Mouse (Mus musculus) small intestine, adult 2 months (tissue): ENCODE results near the gene Ypel3. TPM values are rescaled to one million over a fixed set of nuclear protein-coding genes. Genes with fewer than 3 reads are reported as not detected.

ENCODE experiments used
- H3K27ac ChIP-seq: fragments of 200-500 bp; 2 replicates; pipeline ENCODE4 v1.5.1; 2012; ENCODE audit warnings: low read depth, low read length, control low read depth, inconsistent platforms; ENCODE audit not compliant: insufficient read depth
- H3K27me3 ChIP-seq: fragments of 200-500 bp; 2 replicates; pipeline ENCODE4 v1.6.1; 2012; ENCODE audit warnings: mild to moderate bottlenecking, moderate library complexity, low read length, inconsistent platforms; ENCODE audit not compliant: control insufficient read depth, insufficient read depth
- H3K36me3 ChIP-seq: fragments of 200-500 bp; 2 replicates; pipeline ENCODE4 v1.6.1; 2012; ENCODE audit warnings: mild to moderate bottlenecking, low read length, control low read depth, inconsistent platforms; ENCODE audit not compliant: control insufficient read depth, insufficient read depth
- H3K4me1 ChIP-seq: fragments of 200-500 bp; 2 replicates; pipeline ENCODE4 v1.6.1; 2012; ENCODE audit warnings: low read length, inconsistent platforms, mixed read lengths; ENCODE audit not compliant: control insufficient read depth, insufficient read depth, insufficient read length
- H3K4me3 ChIP-seq: fragments of 200-500 bp; 2 replicates; pipeline ENCODE4 v1.5.1; 2012; ENCODE audit warnings: low read depth, mild to moderate bottlenecking, control low read depth, inconsistent platforms, low read length, moderate library complexity
- CTCF ChIP-seq: fragments of 200-500 bp; IDR thresholded peaks from 2 replicates; pipeline ENCODE4 v1.5.1; 2012; ENCODE audit warnings: low read depth, mild to moderate bottlenecking, control low read depth, inconsistent platforms, low read length, moderate library complexity, mixed read lengths; ENCODE audit not compliant: insufficient replicate concordance, insufficient read length; ENCODE audit errors: extremely low read depth
- POLR2A ChIP-seq: fragments of 200-500 bp; IDR thresholded peaks from 2 replicates; pipeline ENCODE4 v1.6.1; 2012; ENCODE audit warnings: low read depth, mild to moderate bottlenecking, control low read depth, inconsistent platforms, low read length, moderate library complexity
- WGBS: fragments of 180-500 bp; shearing (Covaris S2); methylation state at CpG from one replicate; pipeline ENCODE4 v1.1.7; 2018; 5-methylcytosine and 5-hydroxymethylcytosine counted together
- polyA plus RNA-seq: library from polyadenylated mRNA; depleted of rRNA; stranded (reverse); fragments of >200 nt; gene quantifications from 2 replicates; pipeline ENCODE4 v1.2.3, GENCODE M21; 2012

Gene Ypel3
- polyA plus RNA-seq, 1 experiment, result 244 TPM

- TF ChIP-seq CTCF (no peak), POLR2A (no peak)
- Histone ChIP-seq H3K4me1 (peaks cover 17% of the 10 kb centered on the region), H3K36me3 (peaks cover 75% of the 10 kb centered on the region), H3K27ac (no peak overlapping the region), H3K27me3 (no peaks in the 10 kb centered on the region), H3K4me3 (no peak overlapping the region)
- WGBS, result 81% methylated on average over 9 of the region's 9 CpGs
Observed at GRCm38 (mm10) chr7:126765540-126765939, 11.2 kb upstream of the Ypel3 start.

- peaks cover 78% of the 10 kb centered on the region for H3K36me3 ChIP-seq
- WGBS, result 53% methylated on average over 16 of the region's 16 CpGs
- TF ChIP-seq CTCF (no peak), POLR2A (no peak)
- peaks cover 16% of the 10 kb centered on the region for H3K4me1 ChIP-seq
- no peak within 1 kb of the TSS for H3K4me3 ChIP-seq
- H3K27ac ChIP-seq, result no peak within 1 kb of the TSS
- H3K27me3 ChIP-seq, result no peaks in the 10 kb centered on the region
Observed at GRCm38 (mm10) chr7:126766201-126766600, 10.6 kb upstream of the Ypel3 start, which contains the start of gene Gdpd3. Gene Gdpd3 (plus strand): TSS chr7:126766334.

GRCm38 (mm10) chr7:126767001-126767400 lies 9.8 kb upstream of the Ypel3 start:
- no peaks in the 10 kb centered on the region for H3K27me3 ChIP-seq
- H3K36me3 ChIP-seq, result peaks cover 76% of the 10 kb centered on the region
- peaks cover 11% of the 10 kb centered on the region for H3K4me1 ChIP-seq
- H3K27ac ChIP-seq, result no peak overlapping the region
- H3K4me3 ChIP-seq, result no peak overlapping the region
- no peak for TF ChIP-seq CTCF
- no peak for TF ChIP-seq POLR2A
- WGBS, result 85% methylated on average over 8 of the region's 8 CpGs

- WGBS, result 80% methylated on average over 12 of the region's 12 CpGs
- peaks cover 9% of the 10 kb centered on the region for H3K4me1 ChIP-seq
- TF ChIP-seq CTCF (no peak), POLR2A (no peak)
- H3K4me3 ChIP-seq, result peak overlapping the region; percentile 13
- no peaks in the 10 kb centered on the region for H3K27me3 ChIP-seq
- H3K36me3 ChIP-seq, result peaks cover 54% of the 10 kb centered on the region
- H3K27ac ChIP-seq, result no peak overlapping the region
Observed at GRCm38 (mm10) chr7:126770784-126771183, 6.0 kb upstream of the Ypel3 start.

- Histone ChIP-seq H3K4me3 (no peak overlapping the region), H3K4me1 (peaks cover 11% of the 10 kb centered on the region), H3K27ac (no peak overlapping the region), H3K36me3 (peaks cover 31% of the 10 kb centered on the region), H3K27me3 (no peaks in the 10 kb centered on the region)
- TF ChIP-seq POLR2A, result no peak
- no peak for TF ChIP-seq CTCF
- 85% methylated on average over 2 of the region's 2 CpGs for WGBS
Observed at GRCm38 (mm10) chr7:126773351-126773750, 3.4 kb upstream of the Ypel3 start.

- WGBS, result 45% methylated on average over 2 of the region's 2 CpGs
- Histone ChIP-seq H3K27ac (no peak overlapping the region), H3K36me3 (peaks cover 28% of the 10 kb centered on the region), H3K4me3 (no peak overlapping the region), H3K4me1 (peaks cover 11% of the 10 kb centered on the region), H3K27me3 (no peaks in the 10 kb centered on the region)
- TF ChIP-seq POLR2A, result no peak
- TF ChIP-seq CTCF, result no peak
Observed at GRCm38 (mm10) chr7:126774463-126774862, 2.3 kb upstream of the Ypel3 start.

GRCm38 (mm10) chr7:126775185-126775977 lies 1.4 kb upstream of the Ypel3 start:
- Histone ChIP-seq H3K4me1 (peaks cover 17% of the 10 kb centered on the region), H3K27ac (no peak overlapping the region)

More at GRCm38 (mm10) chr7:126775185-126775977, 1.4 kb upstream of the Ypel3 start:
- no peaks in the 10 kb centered on the region for H3K27me3 ChIP-seq
- TF ChIP-seq CTCF, result peak; percentile 39; the same call in 1 of the 2 replicates
- no peak for TF ChIP-seq POLR2A
- H3K36me3 ChIP-seq, result peaks cover 19% of the 10 kb centered on the region
- no peak overlapping the region for H3K4me3 ChIP-seq
- 77% methylated on average over 10 of the region's 10 CpGs for WGBS
